Mouse (Mus musculus): ENCODE measurements around the gene Phldb3.
A peak's percentile ranks its signal among the peaks of the same experiment; 100 is the strongest.

Gene Phldb3

DNA sequence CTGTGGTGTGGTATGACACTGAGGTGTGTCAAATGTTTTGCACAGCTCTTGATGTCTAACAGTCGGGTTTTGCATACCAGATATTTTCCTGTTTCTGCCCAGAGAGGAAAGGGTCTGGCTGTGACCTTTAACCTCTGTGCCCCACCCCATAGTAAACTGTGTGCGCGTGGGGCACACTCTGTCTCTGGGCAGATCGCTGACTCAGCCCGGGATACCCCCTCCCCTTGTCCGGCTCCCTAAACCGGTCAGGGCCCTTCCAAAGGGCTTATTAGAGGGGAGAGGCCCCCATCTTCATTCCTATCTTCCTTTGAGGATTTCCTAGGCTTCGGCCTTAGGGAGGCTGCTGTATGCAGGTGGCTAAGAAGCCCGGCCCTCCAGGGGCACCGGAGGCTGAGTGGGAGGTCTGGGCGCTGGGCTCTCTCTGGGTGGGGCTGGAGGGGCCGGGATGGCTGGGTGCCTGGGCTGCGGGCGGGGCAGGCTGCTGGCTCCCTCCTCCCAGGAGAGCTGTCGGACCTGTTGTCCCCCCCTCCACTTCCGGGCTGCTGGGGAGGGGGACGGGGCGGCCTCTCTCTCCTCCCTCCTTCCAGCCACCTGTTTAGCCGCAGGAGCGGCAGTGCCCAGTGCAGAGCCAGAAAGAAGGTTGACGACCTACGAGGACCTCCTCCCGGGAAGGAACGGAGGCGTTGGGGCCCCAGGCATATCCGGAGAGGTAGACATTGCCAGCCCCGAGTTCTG, at the start of gene Phldb3:
TSS of gene Phldb3 (plus strand) at position 620 of the 735 bp plus-strand sequence.
- no peak for DNase-seq (ENCODE audit: low read depth)

DNA sequence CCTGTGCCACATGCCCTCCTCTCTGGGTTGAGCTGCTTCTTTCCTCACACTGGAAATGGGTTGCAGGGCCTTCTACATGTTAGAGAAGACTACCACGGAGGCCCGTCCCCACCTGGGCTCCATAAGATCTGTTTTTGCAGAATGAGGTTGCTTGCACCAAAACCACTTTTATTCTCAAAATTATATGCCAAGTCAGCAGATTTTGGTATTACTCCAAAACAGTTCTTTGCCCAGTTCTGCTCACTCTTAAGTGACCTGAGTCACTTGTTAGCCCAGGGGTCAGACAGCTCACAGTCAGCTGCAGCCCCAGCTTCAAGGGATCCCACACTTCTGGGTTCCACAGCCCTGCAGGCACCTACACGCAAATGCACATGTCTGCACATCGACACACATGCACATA, 49.1 kb upstream of the Phldb3 start:
- DNase-seq (ENCODE audit: low read depth), result no peak

DNA sequence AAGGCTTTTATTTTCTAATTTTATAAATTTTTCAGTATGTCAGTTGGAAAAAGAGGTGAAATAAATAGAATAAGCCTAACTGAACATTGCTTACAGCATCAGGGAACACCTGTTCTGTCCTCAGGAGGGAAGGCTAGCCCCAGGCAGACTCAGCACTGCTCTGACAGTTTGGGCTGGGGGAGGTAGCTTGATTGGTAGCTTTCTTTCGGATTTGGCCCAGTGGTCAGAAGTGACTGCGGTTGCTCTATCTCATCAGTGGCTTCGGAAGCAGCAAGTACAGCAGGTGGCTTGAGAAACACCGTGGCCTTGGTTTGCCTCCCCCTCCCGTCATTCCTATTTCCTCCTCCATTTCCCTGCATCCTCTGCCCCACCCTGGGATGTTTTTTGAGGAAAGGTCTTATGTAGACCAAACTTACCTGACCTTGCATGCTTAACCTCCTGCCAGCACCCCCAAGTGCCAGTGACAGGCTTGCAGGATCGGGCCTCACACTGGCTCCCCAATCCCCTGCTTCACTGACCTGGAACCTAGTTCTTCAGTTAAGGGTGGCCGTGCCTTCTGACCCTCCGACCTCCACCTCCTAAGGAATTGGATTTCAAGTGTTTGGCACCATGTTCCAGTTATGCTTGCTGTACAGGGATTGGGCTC, 47.2 kb upstream of the Phldb3 start:
- DNase-seq (ENCODE audit: low read depth), result no peak

DNA sequence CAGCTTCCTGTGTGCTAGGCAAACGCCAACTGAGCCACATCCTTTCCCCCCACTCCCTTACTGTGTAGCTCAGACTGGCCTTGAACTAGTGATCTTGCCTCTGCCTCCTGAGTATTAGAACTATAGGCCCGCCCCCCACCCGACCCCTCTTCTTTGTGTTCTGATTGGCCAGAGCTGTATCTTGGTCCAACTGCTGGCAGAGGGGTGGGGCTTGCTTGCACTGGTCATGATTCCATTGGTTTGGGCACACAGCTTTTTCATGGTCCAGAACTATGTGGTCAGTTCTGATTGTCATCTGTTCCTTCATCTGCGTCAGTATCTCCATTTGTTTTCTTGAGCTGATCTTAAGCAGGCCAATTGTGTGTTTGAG, 46.7 kb upstream of the Phldb3 start:
- DNase-seq (ENCODE audit: low read depth), result peak; percentile 13

DNA sequence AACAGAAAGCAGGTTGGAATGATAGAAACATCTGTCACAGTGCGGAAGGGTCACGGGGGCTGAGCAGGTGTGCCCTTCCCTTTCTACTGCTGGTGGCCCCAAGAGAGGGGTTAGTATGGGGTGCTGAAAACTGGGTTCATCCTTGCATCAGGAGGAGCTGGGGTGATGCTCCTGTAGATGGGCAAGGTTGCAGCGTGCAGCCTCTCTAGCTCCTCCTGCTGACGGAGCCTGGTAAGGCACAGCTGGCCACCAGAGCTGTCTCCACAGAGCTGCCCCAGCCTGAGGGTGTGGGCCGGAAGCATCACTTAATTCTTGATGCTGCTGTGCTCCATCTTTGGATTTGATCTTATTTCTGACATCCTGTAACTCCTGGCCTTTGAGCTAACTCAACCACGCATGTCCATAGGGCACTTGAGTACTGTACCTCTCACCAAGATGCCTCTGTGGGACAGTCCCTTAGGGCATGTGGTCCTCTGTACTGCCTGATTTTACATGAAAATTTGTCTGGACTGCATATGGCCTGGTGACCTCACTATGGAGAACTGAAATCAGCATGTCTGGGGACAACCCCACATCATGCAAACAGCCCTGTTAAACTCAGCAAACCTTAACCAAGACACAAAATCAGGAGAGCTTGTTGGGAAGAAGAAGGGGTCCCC, 45.8 kb upstream of the Phldb3 start:
- DNase-seq (ENCODE audit: low read depth), result peak; percentile 64

DNA sequence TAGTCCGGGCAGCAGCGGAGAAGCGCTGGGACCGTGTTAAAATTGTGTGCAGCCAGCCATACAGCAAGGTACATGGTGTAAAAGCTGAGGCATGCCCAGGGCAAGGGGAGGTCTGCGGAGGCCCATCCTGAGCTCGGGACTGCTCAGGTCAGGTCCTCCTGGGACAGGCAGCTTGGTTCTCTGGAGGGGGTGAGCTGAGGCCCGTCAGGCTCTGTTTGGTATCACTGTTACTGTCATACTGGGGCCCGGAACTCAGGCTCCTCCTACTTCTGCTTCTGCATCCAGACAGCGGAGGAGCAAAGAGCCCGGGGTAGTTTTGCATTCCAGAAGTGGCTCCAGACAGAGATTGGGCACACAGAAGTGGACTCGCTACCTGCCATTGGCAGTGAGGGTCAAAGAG, 44.9 kb upstream of the Phldb3 start:
- no peak for DNase-seq (ENCODE audit: low read depth)

DNA sequence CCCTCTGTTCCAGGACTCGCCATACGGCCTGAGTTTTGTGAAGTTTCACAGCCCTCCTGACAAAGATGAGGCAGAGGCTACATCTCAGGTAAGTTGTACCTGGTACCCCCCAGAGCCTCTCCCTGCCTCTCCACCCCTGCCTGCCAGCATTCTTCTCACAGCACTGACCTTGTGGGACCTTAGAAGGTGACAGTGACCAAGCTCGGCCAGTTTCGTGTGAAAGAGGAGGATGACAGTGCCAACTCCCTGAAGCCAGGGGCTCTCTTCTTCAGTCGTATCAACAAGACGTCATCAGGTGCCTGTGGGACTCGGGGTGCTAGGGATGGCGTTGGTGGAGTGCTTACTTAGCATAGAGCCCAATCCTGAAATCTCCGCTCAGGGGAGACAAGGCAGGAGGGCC, 44.4 kb upstream of the Phldb3 start:
- DNase-seq (ENCODE audit: low read depth), result no peak

DNA sequence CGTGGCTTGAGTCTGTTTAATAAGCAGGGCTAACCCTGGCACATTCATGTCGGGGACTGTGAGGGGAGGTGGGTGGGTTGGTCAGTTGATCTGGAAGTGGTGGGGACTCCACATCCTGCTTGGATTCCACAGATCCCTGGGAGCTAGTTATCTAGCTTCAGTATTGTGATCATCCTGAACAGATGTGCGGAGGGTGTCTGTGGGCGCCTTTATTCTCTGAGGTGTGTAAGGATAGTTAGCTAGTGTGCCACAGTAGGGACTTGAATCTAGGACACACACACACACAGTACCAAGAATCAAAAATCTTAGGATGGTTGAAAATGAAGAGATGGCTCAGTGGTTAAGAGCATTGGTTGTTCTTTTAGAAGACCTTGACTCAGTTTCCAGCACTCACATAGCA, 42.1 kb upstream of the Phldb3 start:
- DNase-seq (ENCODE audit: low read depth), result no peak

DNA sequence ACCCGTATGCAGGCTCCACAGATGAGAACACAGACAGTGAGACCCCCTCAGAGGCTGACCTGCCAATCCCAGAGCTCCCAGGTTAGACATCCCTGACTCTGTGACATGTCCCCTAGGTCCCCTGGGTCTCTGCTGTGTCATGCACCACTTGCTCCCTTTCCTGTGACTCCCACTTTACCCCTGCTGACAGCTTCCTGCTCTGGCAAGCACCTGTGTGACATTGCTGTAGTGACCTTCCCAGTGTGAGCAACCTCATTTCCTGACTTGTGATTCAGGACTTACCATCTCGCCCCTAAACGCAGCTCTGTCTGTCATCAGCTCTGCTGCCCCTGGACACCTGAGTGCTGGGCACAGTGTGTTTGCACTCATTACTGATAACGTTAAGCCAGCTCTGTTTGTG, 39.5 kb upstream of the Phldb3 start:
- DNase-seq (ENCODE audit: low read depth), result no peak

DNA sequence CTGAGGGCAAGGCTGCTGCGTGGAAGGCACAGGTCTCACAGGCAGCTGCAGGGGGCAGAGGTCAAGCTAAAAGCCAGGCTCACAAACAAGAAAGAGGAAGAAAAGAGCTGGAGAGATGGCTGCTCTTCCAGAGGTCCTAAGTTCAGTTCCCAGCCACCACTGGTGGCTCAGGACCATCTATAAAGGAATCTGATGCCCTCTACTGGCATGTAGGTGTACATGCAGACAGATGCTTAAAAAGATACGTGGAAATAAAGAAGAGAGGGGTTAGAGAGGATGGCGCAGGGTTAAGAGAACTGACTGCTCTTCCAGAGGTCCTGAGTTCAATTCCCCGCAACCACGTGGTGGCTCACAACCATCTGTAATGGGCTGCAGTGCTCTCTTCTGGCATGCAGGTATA, 38.1 kb upstream of the Phldb3 start:
- peak; percentile 58 for DNase-seq (ENCODE audit: low read depth)

DNA sequence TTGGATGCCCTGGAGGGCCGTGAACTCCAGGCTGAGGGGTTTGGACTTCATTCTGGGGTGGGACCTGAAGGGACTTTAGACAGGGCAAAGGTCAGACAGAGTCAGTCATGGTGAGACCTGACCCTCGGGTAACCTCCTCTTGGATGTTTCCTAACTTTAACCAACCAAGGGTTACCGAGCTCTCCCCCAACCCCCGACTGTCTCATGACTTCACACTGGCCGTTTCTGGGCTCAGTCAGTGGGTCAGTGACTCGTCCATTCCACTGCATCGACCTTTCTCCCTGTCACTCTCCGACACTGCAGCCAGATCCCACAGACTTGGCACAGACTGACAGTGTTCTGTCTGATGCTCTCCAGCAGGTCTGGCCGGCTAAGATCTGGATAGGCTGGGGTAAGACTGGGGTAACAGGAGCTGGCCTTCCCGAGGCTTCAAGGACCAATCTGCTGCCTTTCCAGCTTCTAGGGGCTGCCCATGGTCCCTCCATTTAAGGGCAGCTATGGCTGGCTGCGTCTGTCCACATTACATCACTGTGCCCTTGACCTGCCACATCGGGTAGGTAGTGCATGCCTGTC, 36.3 kb upstream of the Phldb3 start:
- no peak for DNase-seq (ENCODE audit: low read depth)

DNA sequence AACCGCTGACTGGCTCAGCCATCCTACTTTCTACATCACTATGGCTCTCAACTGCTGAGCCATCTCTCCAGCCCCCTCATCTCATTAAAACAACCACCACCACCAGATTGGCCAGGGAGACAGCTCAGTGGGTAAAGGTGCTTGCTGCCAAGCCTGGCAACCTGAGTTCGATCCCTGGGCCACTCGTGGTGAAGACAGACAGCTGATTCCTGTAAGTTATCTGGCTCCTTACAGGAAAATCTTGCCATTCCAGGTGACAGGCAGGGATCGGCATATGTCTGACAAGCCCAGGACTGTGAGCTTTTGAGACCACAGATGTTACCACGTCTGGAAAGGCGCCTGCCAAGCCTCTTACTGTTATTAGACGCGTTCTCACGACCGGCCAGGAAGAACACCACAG, 32.8 kb upstream of the Phldb3 start:
- DNase-seq (ENCODE audit: low read depth), result no peak

DNA sequence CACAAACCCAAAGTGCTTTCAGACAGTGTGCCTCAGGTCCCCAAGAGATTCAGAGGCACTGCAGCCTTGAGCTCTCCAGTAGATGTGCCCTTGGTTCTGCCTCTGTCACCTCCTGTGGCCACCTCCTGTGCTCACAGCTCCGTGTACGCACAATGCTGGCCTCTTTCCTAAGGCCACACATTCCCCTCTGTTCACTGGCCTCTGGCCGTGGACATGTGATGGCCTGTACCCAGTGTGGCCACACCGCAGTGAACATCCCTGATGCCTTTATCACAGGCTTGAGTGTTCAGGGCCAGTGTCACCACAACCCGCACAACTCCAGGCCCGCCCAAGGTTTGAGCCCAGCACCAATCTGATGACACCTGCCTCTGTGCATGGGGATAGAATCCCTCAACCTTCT, 25.7 kb upstream of the Phldb3 start:
- DNase-seq (ENCODE audit: low read depth), result no peak

DNA sequence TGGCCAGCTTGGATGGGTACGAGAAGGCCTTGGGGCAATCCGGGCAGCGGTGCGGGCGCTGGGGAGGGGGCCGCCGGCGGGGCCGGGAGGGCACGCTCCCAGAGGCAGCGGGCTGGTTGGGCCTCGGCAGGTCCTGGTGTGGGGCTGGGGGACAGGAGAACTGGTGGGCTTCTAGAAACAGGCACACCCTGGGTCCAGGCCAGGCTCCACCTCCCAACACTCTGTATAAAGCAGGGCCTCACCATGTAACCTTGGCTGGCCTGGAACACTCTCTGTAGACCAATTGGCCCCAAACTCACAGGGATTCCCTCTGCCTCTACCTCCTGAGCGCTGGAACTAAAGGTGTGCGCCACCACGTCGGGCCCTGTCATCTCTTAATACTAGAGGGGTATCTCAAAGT, 24.6 kb upstream of the Phldb3 start:
- DNase-seq (ENCODE audit: low read depth), result no peak

DNA sequence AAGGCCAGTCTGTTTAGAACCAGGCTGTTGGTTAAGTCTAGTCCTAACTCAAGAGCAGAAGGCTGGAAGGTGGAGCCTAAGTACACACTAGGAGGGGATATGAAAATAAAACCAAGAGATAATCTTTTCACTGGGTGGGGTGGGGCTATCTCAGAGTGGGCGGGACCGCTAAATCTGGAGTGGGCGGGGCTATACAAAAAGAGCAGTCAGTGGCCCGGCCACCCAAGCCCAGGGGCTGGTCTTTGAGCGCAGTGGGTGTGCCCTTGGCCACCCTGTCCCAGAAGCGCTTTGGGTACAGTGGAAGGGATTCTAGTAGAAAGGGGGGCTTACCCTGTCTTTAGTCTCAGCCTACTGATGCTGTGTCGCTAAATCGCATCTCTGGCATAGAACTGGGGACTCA, 23.7 kb upstream of the Phldb3 start:
- no peak for DNase-seq (ENCODE audit: low read depth)

DNA sequence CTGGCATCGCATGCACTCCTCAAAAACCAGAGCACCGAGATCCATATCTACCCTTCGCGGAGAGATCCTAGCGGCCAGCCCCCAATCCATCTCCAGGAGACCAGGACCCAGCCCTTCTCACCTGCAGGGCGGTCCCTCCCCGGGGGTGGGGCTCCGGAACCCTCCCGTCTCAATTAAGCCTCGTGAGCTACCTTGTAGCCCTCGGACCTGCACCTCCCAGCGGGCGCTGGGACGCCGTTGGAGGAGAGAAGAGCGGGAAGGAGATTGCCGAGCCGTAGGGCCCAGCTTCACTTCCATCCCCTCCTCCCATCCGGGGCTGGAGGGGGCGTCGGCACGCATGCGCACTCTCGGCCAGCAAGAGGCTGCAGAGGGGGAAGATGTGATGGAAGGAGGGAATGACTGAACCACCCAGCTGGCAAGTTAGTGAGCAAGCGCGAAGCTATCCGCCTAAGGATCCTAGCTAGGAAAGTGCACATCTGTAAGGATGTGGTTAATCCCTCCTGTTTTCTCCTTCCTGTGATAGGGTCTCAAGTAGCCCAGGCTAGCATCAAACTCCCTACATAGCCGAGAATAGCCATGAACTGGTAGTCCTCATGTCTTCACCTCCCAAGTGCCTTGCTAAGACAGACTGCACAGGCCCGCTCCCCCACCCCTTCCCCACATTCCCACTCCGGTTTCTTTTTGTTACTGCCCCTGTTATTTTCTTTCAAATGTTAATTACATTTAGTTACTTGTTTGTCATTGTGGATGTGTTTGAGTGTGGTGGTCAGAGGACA, 23.0 kb upstream of the Phldb3 start, which contains the start of the genes Ethe1 and Zfp575:
TSS of gene Ethe1 (plus strand) at position 214 of the 776 bp plus-strand sequence.
TSS of gene Zfp575 (minus strand) at position 312 of the 776 bp plus-strand sequence.
- DNase-seq (ENCODE audit: low read depth), result no peak

DNA sequence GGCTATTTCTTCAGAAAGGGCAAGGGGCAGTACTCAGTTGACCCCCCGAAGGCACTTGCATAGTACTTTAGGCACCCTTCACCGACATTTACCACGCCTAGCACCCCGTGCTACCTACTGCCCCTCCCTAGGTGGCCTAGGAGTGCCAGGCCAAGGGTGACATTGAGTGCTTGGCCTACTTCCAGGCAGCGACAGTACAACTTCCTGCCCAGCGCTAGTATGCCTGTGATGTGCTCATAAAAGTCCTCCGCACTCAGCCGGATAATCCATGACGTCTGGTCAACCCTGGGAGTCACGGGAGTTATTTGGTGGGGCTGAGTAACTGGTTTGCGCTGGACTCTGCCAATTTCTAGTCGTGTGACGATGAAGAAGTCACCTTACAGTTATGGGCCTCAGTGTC, 22.2 kb upstream of the Phldb3 start:
- peak; percentile 59 for DNase-seq (ENCODE audit: low read depth)

DNA sequence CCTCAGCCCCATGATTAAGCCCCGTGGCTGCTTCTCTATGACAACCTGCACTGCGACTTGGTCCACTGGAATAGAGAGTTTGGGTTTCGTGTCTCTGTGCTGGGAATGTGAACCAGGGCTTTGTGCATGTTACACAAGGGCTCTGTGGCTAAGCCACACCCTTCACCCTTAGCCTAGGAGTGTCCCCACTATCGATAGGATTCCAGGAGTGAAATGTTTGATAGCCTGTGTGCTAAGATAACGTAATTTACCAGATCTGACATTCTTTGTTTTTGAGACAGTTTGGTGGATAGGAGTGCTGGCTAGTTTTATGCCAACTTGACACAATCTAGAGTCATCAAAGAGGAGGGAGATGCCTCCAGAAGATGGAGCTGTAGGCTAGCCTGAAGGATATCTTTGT, 18.8 kb upstream of the Phldb3 start:
- DNase-seq (ENCODE audit: low read depth), result peak; percentile 50

DNA sequence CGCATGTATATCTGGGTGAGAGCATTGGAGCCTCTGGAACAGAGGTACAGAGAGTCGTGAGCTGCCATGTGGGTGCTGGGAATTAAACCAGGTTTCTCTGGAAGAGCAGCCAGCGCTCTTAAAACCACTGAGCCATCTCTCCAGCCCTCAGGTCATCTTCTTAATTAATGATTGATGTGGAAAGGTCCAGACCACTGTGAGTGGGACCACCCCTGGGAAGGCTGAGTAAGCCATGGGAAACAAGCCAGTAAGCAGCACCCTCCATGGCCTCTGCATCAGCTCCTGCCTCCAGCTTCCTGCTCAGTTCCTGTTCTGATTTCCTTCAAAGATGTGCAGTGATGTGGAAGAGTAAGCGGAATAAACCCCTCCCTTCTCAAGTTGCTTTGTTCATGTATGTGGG, 18.4 kb upstream of the Phldb3 start:
- DNase-seq (ENCODE audit: low read depth), result no peak

DNA sequence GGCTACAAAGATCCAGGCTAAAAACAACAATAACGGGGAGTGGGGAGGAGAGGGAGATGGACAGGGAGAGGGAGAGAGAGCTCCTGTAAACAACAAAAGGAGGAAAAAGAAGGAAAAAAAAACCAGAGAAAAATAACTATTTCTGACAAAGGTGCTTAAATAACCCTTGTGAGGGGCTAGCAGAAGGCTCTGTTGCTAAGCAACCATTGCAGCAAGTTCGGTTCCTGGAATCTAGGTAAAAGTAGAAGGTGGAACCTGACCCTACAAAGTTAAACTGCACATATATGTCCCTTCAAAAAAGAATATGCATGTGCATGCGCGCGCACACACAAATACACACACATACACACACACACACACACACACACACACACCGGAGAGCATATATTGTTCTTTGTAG, 17.8 kb upstream of the Phldb3 start:
- no peak for DNase-seq (ENCODE audit: low read depth)

DNA sequence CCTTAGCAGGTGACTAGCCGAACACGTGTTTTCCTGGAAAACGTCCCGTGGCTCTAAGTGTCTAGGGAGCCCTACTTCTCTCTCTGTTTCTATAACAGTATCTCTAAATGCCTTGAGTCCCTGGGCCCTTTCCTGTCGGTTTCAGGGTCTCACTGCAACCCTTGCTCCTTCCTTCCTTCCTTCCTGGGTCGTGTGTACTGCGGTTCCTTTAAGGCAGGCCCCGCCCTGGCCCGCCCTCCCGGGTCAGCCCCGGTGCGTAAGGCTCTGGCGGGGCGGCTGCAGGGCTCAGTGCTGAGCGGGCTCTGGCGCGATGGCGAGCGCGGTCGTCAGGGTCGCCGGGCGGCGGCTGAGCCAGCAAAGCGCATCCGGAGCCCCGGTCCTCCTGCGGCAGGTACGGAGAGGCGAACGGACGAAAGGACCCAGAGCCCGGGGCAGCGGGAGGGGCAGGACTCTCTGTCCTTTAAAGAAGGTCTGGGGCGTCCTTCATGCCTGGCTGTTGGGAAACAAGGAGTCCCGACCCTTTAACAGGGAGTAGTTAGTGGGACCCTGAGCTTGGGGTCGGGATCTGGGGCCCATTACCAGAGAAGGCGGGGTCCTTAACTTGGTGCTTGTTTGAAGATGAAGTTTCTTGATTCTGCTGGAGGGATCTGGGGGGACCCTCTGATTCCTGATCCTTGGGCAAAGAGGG, 16.8 kb upstream of the Phldb3 start:
- peak; percentile 78 for DNase-seq (ENCODE audit: low read depth)

Data from 416B (cell line).